Comparison of ENCODE assay signal across 8 mouse cellular contexts in genomic region chr11:51649111-51649888, GRCm38 (mm10). TPM values are rescaled to one million over a fixed set of nuclear protein-coding genes. Genes with fewer than 3 reads are reported as not detected.
A peak's percentile ranks its signal among the peaks of the same experiment; 100 is the strongest.
DNase-seq lines count a peak whose midpoint lies in the region; ATAC-seq and TF ChIP-seq lines count a peak whose summit lies in the region.

No protein-coding gene starts in this region.

- ATAC-seq in heart, embryonic 13.5 days (ENCODE audit: extremely low read depth, insufficient number of reproducible peaks, low FRiP score, low TSS enrichment): no peak
- no peak for ATAC-seq in heart, embryonic 15.5 days (replicated peaks; ENCODE audit: insufficient number of reproducible peaks, insufficient read depth, low FRiP score, low read depth)

- no peaks in the 10 kb centered on the region for H3K9me3 ChIP-seq in heart, embryonic 13.5 days
- H3K9me3 ChIP-seq in ES-E14 (ENCODE audit: control insufficient read depth, insufficient read depth, low read depth, low read length): no peaks in the 10 kb centered on the region
- H3K9me3 ChIP-seq in heart, embryonic 15.5 days (replicated peaks): no peaks in the 10 kb centered on the region

- 30% methylated on average over 11 of the region's 11 CpGs for WGBS in heart, embryonic 13.5 days
- 39% methylated on average over 11 of the region's 11 CpGs for WGBS in heart, embryonic 15.5 days
- WGBS in macrophage (ENCODE audit: missing documents): 65% methylated on average over 11 of the region's 11 CpGs

- peaks cover 30% of the 10 kb centered on the region for H3K27me3 ChIP-seq in heart, embryonic 13.5 days (replicated peaks)
- 0 out of 2 replicates have a peak, but pooled peaks cover 4% of the 10 kb centered on the region for H3K27me3 ChIP-seq in heart, embryonic 15.5 days

- no peak for DNase-seq in heart, adult 9 months (ENCODE audit: low spot score in 2 of 2)
- DNase-seq in ES-E14 (ENCODE audit: low read depth, low spot score): no peak
- no peak for DNase-seq in spleen, adult 18-20 months
- DNase-seq in gastrocnemius, adult 8-10 months (ENCODE audit: low spot score in 2 of 2): no peak
- DNase-seq in right cerebral cortex, postnatal 14 days: no peak

- in situ Hi-C loops in ES-E14 (cut with MboI; ENCODE audit: low sequenced_read_pairs in 2 of 2, unreplicated experiment in 2 of 2): no loop called here

- H3K4me3 ChIP-seq in heart, embryonic 13.5 days: peak overlapping the region; percentile 65
- peak overlapping the region; percentile 77 to 83 for H3K4me3 ChIP-seq in ES-E14 (ENCODE audit: insufficient read depth in 1 of 2, low read depth in 1 of 2, low read length in 2 of 2, poor library complexity in 1 of 2, severe bottlenecking in 1 of 2)
- peak overlapping the region; percentile 79 for H3K4me3 ChIP-seq in heart, embryonic 15.5 days
- peak overlapping the region; percentile 45 for H3K4me3 ChIP-seq in macrophage (ENCODE audit: inconsistent target)

- H3K27ac ChIP-seq in heart, embryonic 13.5 days (replicated peaks): peak overlapping the region; percentile 28; the same call in 1 of the 2 replicates
- H3K27ac ChIP-seq in ES-E14 (ENCODE audit: insufficient read depth, low read depth, low read length, poor library complexity, severe bottlenecking) (peak overlapping the region; percentile 67; the same call in 1 of the 2 replicates), macrophage (no peak overlapping the region)
- peak overlapping the region; percentile 56 for H3K27ac ChIP-seq in heart, embryonic 15.5 days

- peaks cover 34% of the 10 kb centered on the region for H3K4me1 ChIP-seq in heart, embryonic 13.5 days
- peaks cover 11 to 33% of the 10 kb centered on the region in 2 experiments for H3K4me1 ChIP-seq in ES-E14 (ENCODE audit: control insufficient read depth in 2 of 2, insufficient read depth in 2 of 2, low read length in 2 of 2, poor library complexity in 1 of 2)
- peaks cover 47% of the 10 kb centered on the region for H3K4me1 ChIP-seq in heart, embryonic 15.5 days (replicated peaks)

- peak overlapping the region; percentile 77 for H3K4me2 ChIP-seq in heart, embryonic 13.5 days
- H3K4me2 ChIP-seq in heart, embryonic 15.5 days: peak overlapping the region; percentile 95

- H3K36me3 ChIP-seq in heart, embryonic 13.5 days: peaks cover 13% of the 10 kb centered on the region
- H3K36me3 ChIP-seq in ES-E14 (ENCODE audit: control insufficient read depth, insufficient read depth, low read length, poor library complexity, severe bottlenecking) (peaks cover 26% of the 10 kb centered on the region), macrophage (ENCODE audit: inconsistent target) (no peaks in the 10 kb centered on the region)
- peaks cover 3% of the 10 kb centered on the region; the same call in 1 of the 2 replicates for H3K36me3 ChIP-seq in heart, embryonic 15.5 days

- peak overlapping the region; percentile 84 for H3K9ac ChIP-seq in heart, embryonic 13.5 days
- peak overlapping the region; percentile 80; the same call in 1 of the 2 replicates for H3K9ac ChIP-seq in ES-E14 (ENCODE audit: insufficient read depth, low read depth, low read length, poor library complexity, severe bottlenecking)
- H3K9ac ChIP-seq in heart, embryonic 15.5 days: peak overlapping the region; percentile 85

- peaks cover 29% of the 10 kb centered on the region; the same call in 1 of the 2 replicates for H3K79me2 ChIP-seq in macrophage (ENCODE audit: inconsistent target)

TF ChIP-seq in ES-E14, 5 proteins besides CTCF, POLR2A, EP300 and RAD21:
- no peak for TF ChIP-seq CHD2 (IDR thresholded peaks at IDR 0.05; ENCODE audit: low read depth, low read length)
- no peak for TF ChIP-seq ZNF384 (IDR thresholded peaks at IDR 0.05; ENCODE audit: low read depth, low read length)
- TF ChIP-seq ZC3H11A (IDR thresholded peaks at IDR 0.05; ENCODE audit: borderline replicate concordance, low read depth, low read length): no peak
- no peak for TF ChIP-seq HCFC1 (IDR thresholded peaks at IDR 0.05; ENCODE audit: borderline replicate concordance, insufficient read depth, low read length)
- no peak for TF ChIP-seq MAFK (IDR thresholded peaks at IDR 0.05; ENCODE audit: insufficient read depth, low read depth, low read length)

RNA-seq across cellular contexts. Expression of gene N4bp3, which starts 1.3 kb away (rescaled TPM):
- 12.7 and 14.1 TPM in 2 replicates for polyA plus RNA-seq in heart, embryonic 13.5 days (2015; fragmentation: Nextera tagmentation; extraction: Ambion mirVana)
- total RNA-seq in ES-E14 (2012; rRNA removed): 23.7 and 43.8 TPM in 2 replicates
- 16.6 and 18.8 TPM in 2 replicates for polyA plus RNA-seq in heart, embryonic 15.5 days (2015; fragmentation: Nextera tagmentation; extraction: Ambion mirVana)
- 10 to 100 TPM in 5 of 26 experiments, 1 to 10 TPM in 21; 2.6 to 21.1 (median 6.6) TPM for total RNA-seq in macrophage (2018; cell fraction: chromatin; rRNA removed)
- 10 to 100 TPM in 7 of 26 experiments, 1 to 10 TPM in 19; 2.5 to 18.8 (median 6.6) TPM for total RNA-seq in macrophage (2018; cell fraction: cytosol; rRNA removed)
- total RNA-seq in macrophage (2018; cell fraction: nucleus; rRNA removed): 10 to 100 TPM in 7 of 26 experiments, 1 to 10 TPM in 19; 2.0 to 23.1 (median 7.9) TPM
- polyA plus RNA-seq in macrophage (2018): 3.9 to 13.9 TPM (median 6.3 TPM) in 3 replicates
- 1 to 10 TPM; 2.0 to 3.1 (median 2.5) TPM for total RNA-seq in gastrocnemius, adult 8-10 months (2022)

RNA-seq across cellular contexts. Expression of gene D930048N14Rik, which starts 1.5 kb away (rescaled TPM):
- polyA plus RNA-seq in heart, embryonic 13.5 days (2015; fragmentation: Nextera tagmentation; extraction: Ambion mirVana): 0.86 and 0.94 TPM in 2 replicates
- total RNA-seq in ES-E14 (2012; rRNA removed): 4.1 and 12.2 TPM in 2 replicates
- 1.00 and 1.5 TPM in 2 replicates for polyA plus RNA-seq in heart, embryonic 15.5 days (2015; fragmentation: Nextera tagmentation; extraction: Ambion mirVana)
- 10 to 100 TPM in 4 of 26 experiments, 1 to 10 TPM in 21, under 1 TPM in 1; 0.81 to 19.0 (median 3.2) TPM for total RNA-seq in macrophage (2018; cell fraction: chromatin; rRNA removed)
- 1 to 10 TPM in 6 of 26 experiments, under 1 TPM in 20; 0.10 to 3.1 (median 0.49) TPM for total RNA-seq in macrophage (2018; cell fraction: cytosol; rRNA removed)
- total RNA-seq in macrophage (2018; cell fraction: nucleus; rRNA removed): 10 to 100 TPM in 7 of 26 experiments, 1 to 10 TPM in 19; 1.1 to 37.4 (median 5.8) TPM
- 0.58 to 4.2 TPM (median 2.0 TPM) in 3 replicates for polyA plus RNA-seq in macrophage (2018)
- under 1 TPM in 3 of 4 experiments, not detected in 1; 0.15 to 0.19 (median 0.19) TPM for total RNA-seq in gastrocnemius, adult 8-10 months (2022)

RNA-seq across cellular contexts. Expression of gene Rmnd5b, which starts 13.6 kb away (rescaled TPM):
- polyA plus RNA-seq in heart, embryonic 13.5 days (2015; fragmentation: Nextera tagmentation; extraction: Ambion mirVana): 31.0 and 33.5 TPM in 2 replicates
- 41.1 and 96.5 TPM in 2 replicates for total RNA-seq in ES-E14 (2012; rRNA removed)
- polyA plus RNA-seq in heart, embryonic 15.5 days (2015; fragmentation: Nextera tagmentation; extraction: Ambion mirVana): 25.6 and 36.8 TPM in 2 replicates
- 10 to 100 TPM in 25 of 26 experiments, 1 to 10 TPM in 1; 5.8 to 64.4 (median 26.4) TPM for total RNA-seq in macrophage (2018; cell fraction: chromatin; rRNA removed)
- total RNA-seq in macrophage (2018; cell fraction: cytosol; rRNA removed): 10 to 100 TPM; 12.1 to 48.9 (median 25.2) TPM
- total RNA-seq in macrophage (2018; cell fraction: nucleus; rRNA removed): 10 to 100 TPM in 24 of 26 experiments, 1 to 10 TPM in 2; 9.5 to 48.8 (median 21.0) TPM
- 15.5 to 43.6 TPM (median 25.5 TPM) in 3 replicates for polyA plus RNA-seq in macrophage (2018)
- 10 to 100 TPM; 10.5 to 13.0 (median 12.3) TPM for total RNA-seq in gastrocnemius, adult 8-10 months (2022)

RNA-seq across cellular contexts. Expression of gene Nhp2, which starts 29.8 kb away (rescaled TPM):
- polyA plus RNA-seq in heart, embryonic 13.5 days (2015; fragmentation: Nextera tagmentation; extraction: Ambion mirVana): 101 and 102 TPM in 2 replicates
- total RNA-seq in ES-E14 (2012; rRNA removed): 452 and 461 TPM in 2 replicates
- 64.8 and 79.8 TPM in 2 replicates for polyA plus RNA-seq in heart, embryonic 15.5 days (2015; fragmentation: Nextera tagmentation; extraction: Ambion mirVana)
- total RNA-seq in macrophage (2018; cell fraction: chromatin; rRNA removed): 10 to 100 TPM in 19 of 26 experiments, 1 to 10 TPM in 7; 6.7 to 48.1 (median 12.0) TPM
- total RNA-seq in macrophage (2018; cell fraction: cytosol; rRNA removed): 10 to 100 TPM; 32.4 to 68.5 (median 50.3) TPM
- total RNA-seq in macrophage (2018; cell fraction: nucleus; rRNA removed): 10 to 100 TPM in 25 of 26 experiments, 1 to 10 TPM in 1; 9.7 to 57.2 (median 17.0) TPM
- 45.0 to 125 TPM (median 72.8 TPM) in 3 replicates for polyA plus RNA-seq in macrophage (2018)
- 10 to 100 TPM; 23.0 to 28.1 (median 25.8) TPM for total RNA-seq in gastrocnemius, adult 8-10 months (2022)

RNA-seq across cellular contexts. Expression of gene 0610009B22Rik, which starts 39.4 kb away (rescaled TPM):
- polyA plus RNA-seq in heart, embryonic 13.5 days (2015; fragmentation: Nextera tagmentation; extraction: Ambion mirVana): 60.8 and 67.6 TPM in 2 replicates
- 21.7 and 38.8 TPM in 2 replicates for total RNA-seq in ES-E14 (2012; rRNA removed)
- 55.5 and 72.2 TPM in 2 replicates for polyA plus RNA-seq in heart, embryonic 15.5 days (2015; fragmentation: Nextera tagmentation; extraction: Ambion mirVana)
- 1 to 10 TPM in 16 of 26 experiments, under 1 TPM in 1, not detected in 9; 0.90 to 5.7 (median 2.2) TPM for total RNA-seq in macrophage (2018; cell fraction: chromatin; rRNA removed)
- total RNA-seq in macrophage (2018; cell fraction: cytosol; rRNA removed): 10 to 100 TPM; 15.0 to 46.2 (median 27.1) TPM
- total RNA-seq in macrophage (2018; cell fraction: nucleus; rRNA removed): 10 to 100 TPM in 4 of 26 experiments, 1 to 10 TPM in 21, not detected in 1; 1.9 to 13.4 (median 5.8) TPM
- 31.2 to 56.1 TPM (median 46.3 TPM) in 3 replicates for polyA plus RNA-seq in macrophage (2018)
- 10 to 100 TPM; 45.1 to 53.9 (median 49.0) TPM for total RNA-seq in gastrocnemius, adult 8-10 months (2022)
